Comparison of ENCODE assay signal across 18 mouse cellular contexts in genomic region chr11:55214978-55215377, GRCm38 (mm10). TPM values are rescaled to one million over a fixed set of nuclear protein-coding genes. Genes with fewer than 3 reads are reported as not detected.
DNase-seq lines count a peak whose midpoint lies in the region; ATAC-seq and TF ChIP-seq lines count a peak whose summit lies in the region.
"Had no signal": no experiment of that assay in that cellular context is flagged by ENCODE, and none has a peak within 500 bp of the region (broad histone marks: within the 10 kb centered on the region; RNA-seq: fewer than 3 reads in every experiment).

No protein-coding gene starts in this region.

- TF ChIP-seq POLR2A in heart, adult 2 months (IDR thresholded peaks at IDR 0.05; ENCODE audit: insufficient read depth, low read depth, low read length), result no peak
- TF ChIP-seq POLR2A in lung, adult 2 months (IDR thresholded peaks at IDR 0.05; ENCODE audit: borderline replicate concordance, extremely low read depth, low read depth, low read length), result no peak

- H3K79me2 ChIP-seq in heart, adult 2 months (replicated peaks; ENCODE audit: control insufficient read depth, insufficient read depth, low read length), result no peaks in the 10 kb centered on the region

- no peaks in the 10 kb centered on the region for H3K9me3 ChIP-seq in lung, embryonic 14.5 days (ENCODE audit: low read depth, low read length)
- H3K9me3 ChIP-seq in lung, postnatal 0 days (ENCODE audit: low read length), result no peaks in the 10 kb centered on the region
- H3K9me3 ChIP-seq in midbrain, embryonic 15.5 days, result no peaks in the 10 kb centered on the region
- H3K9me3 ChIP-seq: hindbrain, embryonic 13.5 days; intestine, embryonic 15.5 days; limb, embryonic 10.5 days; midbrain, embryonic 12.5 days had no signal

- H3K27ac ChIP-seq in heart, adult 2 months, result no peak overlapping the region
- no peak overlapping the region for H3K27ac ChIP-seq in lung, embryonic 14.5 days (ENCODE audit: low read depth)
- H3K27ac ChIP-seq in lung, postnatal 0 days (ENCODE audit: low read length), result no peak overlapping the region; the same call in 1 of the 2 replicates
- H3K27ac ChIP-seq in midbrain, embryonic 15.5 days, result no peak overlapping the region
- H3K27ac ChIP-seq: hindbrain, embryonic 13.5 days; intestine, embryonic 15.5 days; limb, embryonic 10.5 days; macrophage; midbrain, embryonic 12.5 days had no signal

- 38% methylated on average over 3 of the region's 3 CpGs for WGBS in heart, adult 2 months
- 70% methylated on average over 3 of the region's 3 CpGs for WGBS in lung, embryonic 14.5 days
- 48% methylated on average over 3 of the region's 3 CpGs for WGBS in lung, adult 2 months
- 49% methylated on average over 3 of the region's 3 CpGs for WGBS in lung, postnatal 0 days
- WGBS in midbrain, embryonic 15.5 days, result 95% methylated on average over 3 of the region's 3 CpGs

- peaks cover 5% of the 10 kb centered on the region for H3K4me1 ChIP-seq in heart, adult 2 months (ENCODE audit: control insufficient read depth, insufficient read depth, low read length)
- H3K4me1 ChIP-seq in lung, embryonic 14.5 days (ENCODE audit: insufficient read depth), result peaks cover 6% of the 10 kb centered on the region; the same call in 1 of the 2 replicates
- H3K4me1 ChIP-seq in lung, adult 2 months (ENCODE audit: control insufficient read depth, insufficient read depth, low read length), result peaks cover 6% of the 10 kb centered on the region; the same call in 1 of the 2 replicates
- no peaks in the 10 kb centered on the region; the same call in 1 of the 2 replicates for H3K4me1 ChIP-seq in lung, postnatal 0 days (ENCODE audit: insufficient read depth, low read depth, low read length)
- no peaks in the 10 kb centered on the region for H3K4me1 ChIP-seq in midbrain, embryonic 15.5 days
- H3K4me1 ChIP-seq: midbrain, embryonic 12.5 days had no signal

- no peak for TF ChIP-seq CTCF in heart, adult 2 months (IDR thresholded peaks at IDR 0.05)
- TF ChIP-seq CTCF in lung, embryonic 14.5 days (IDR thresholded peaks at IDR 0.05; ENCODE audit: low read depth), result no peak
- TF ChIP-seq CTCF in lung, adult 2 months (IDR thresholded peaks at IDR 0.05; ENCODE audit: insufficient read depth, low read length), result no peak
- TF ChIP-seq CTCF in lung, postnatal 0 days (IDR thresholded peaks at IDR 0.05), result no peak

- intact Hi-C loops in heart, adult 2 months (cut with DNase I), result no loop called here

- no peak overlapping the region for H3K4me2 ChIP-seq in lung, embryonic 14.5 days
- no peak overlapping the region for H3K4me2 ChIP-seq in lung, postnatal 0 days (replicated peaks; ENCODE audit: low read depth, low read length)
- no peak overlapping the region for H3K4me2 ChIP-seq in midbrain, embryonic 15.5 days
- H3K4me2 ChIP-seq: hindbrain, embryonic 13.5 days; intestine, embryonic 15.5 days; midbrain, embryonic 12.5 days had no signal

- DNase-seq in heart, adult 9 months (ENCODE audit: low spot score in 2 of 2), result peak; percentile 39 to 48
- DNase-seq in heart, adult 2 months, result no peak
- DNase-seq in lung, embryonic 14.5 days, result peak; percentile 11
- DNase-seq in lung, adult 2 months, result no peak
- DNase-seq in lung, postnatal 0 days (ENCODE audit: low spot score), result peak; percentile 72
- peak; percentile 33 for DNase-seq in yolk sac, embryonic 10.5 days (ENCODE audit: low spot score)
- DNase-seq: cerebellum, adult 11-12 months; cerebellum, postnatal 36 days; forebrain, postnatal 0 days; kidney, postnatal 36 days; right cerebral cortex, postnatal 25 days; thymus, adult 2 months had no signal

- no peaks in the 10 kb centered on the region for H3K27me3 ChIP-seq in heart, adult 2 months (ENCODE audit: control insufficient read depth, insufficient read depth, low read length)
- no peaks in the 10 kb centered on the region for H3K27me3 ChIP-seq in lung, embryonic 14.5 days (ENCODE audit: insufficient read depth, low read length)
- H3K27me3 ChIP-seq in lung, postnatal 0 days (replicated peaks; ENCODE audit: insufficient read depth, low read length), result no peaks in the 10 kb centered on the region
- H3K27me3 ChIP-seq in midbrain, embryonic 15.5 days (replicated peaks), result no peaks in the 10 kb centered on the region
- H3K27me3 ChIP-seq: hindbrain, embryonic 13.5 days; intestine, embryonic 15.5 days; midbrain, embryonic 12.5 days had no signal

- no peak overlapping the region for H3K4me3 ChIP-seq in heart, adult 2 months
- H3K4me3 ChIP-seq in lung, embryonic 14.5 days (ENCODE audit: low read depth, low read length), result no peak overlapping the region
- no peak overlapping the region for H3K4me3 ChIP-seq in lung, adult 2 months (replicated peaks; ENCODE audit: extremely low read depth, low read depth, low read length)
- H3K4me3 ChIP-seq in lung, postnatal 0 days (ENCODE audit: low read depth, low read length), result no peak overlapping the region
- H3K4me3 ChIP-seq in midbrain, embryonic 15.5 days, result no peak overlapping the region
- H3K4me3 ChIP-seq: hindbrain, embryonic 13.5 days; intestine, embryonic 15.5 days; limb, embryonic 10.5 days; midbrain, embryonic 12.5 days had no signal

- ATAC-seq in lung, embryonic 14.5 days (ENCODE audit: insufficient read depth), result no peak
- peak; percentile 78 for ATAC-seq in lung, postnatal 0 days
- no peak for ATAC-seq in midbrain, embryonic 15.5 days (replicated peaks)
- ATAC-seq: forebrain, postnatal 0 days; intestine, embryonic 15.5 days had no signal

- no peak for TF ChIP-seq EP300 in heart, adult 2 months (IDR thresholded peaks at IDR 0.05; ENCODE audit: insufficient read depth, low read depth, low read length)
- TF ChIP-seq EP300 in lung, postnatal 0 days (IDR thresholded peaks at IDR 0.05), result no peak

- 0 out of 2 replicates have a peak, but pooled peaks cover 2% of the 10 kb centered on the region for H3K36me3 ChIP-seq in heart, adult 2 months (ENCODE audit: control insufficient read depth, insufficient read depth, low read length)
- 0 out of 2 replicates have a peak, but pooled peaks cover 4% of the 10 kb centered on the region for H3K36me3 ChIP-seq in lung, embryonic 14.5 days (ENCODE audit: insufficient read depth)
- H3K36me3 ChIP-seq in lung, postnatal 0 days (ENCODE audit: insufficient read depth, low read length), result peaks cover 7% of the 10 kb centered on the region; the same call in 1 of the 2 replicates
- 0 out of 2 replicates have a peak, but pooled peaks cover 8% of the 10 kb centered on the region for H3K36me3 ChIP-seq in midbrain, embryonic 15.5 days (replicated peaks)

- H3K9ac ChIP-seq in heart, adult 2 months (ENCODE audit: low read depth, low read length), result no peak overlapping the region
- H3K9ac ChIP-seq in lung, embryonic 14.5 days, result no peak overlapping the region
- no peak overlapping the region for H3K9ac ChIP-seq in lung, postnatal 0 days (replicated peaks; ENCODE audit: low read depth)
- H3K9ac ChIP-seq in midbrain, embryonic 15.5 days, result no peak overlapping the region
- H3K9ac ChIP-seq: forebrain, postnatal 0 days; hindbrain, embryonic 13.5 days; intestine, embryonic 15.5 days; midbrain, embryonic 12.5 days had no signal

RNA-seq across cellular contexts. Expression of gene Slc36a1, which starts 10.8 kb away (rescaled TPM):
- total RNA-seq in heart, adult 2 months (2021), result 10 to 100 TPM; 11.4 to 13.2 TPM
- 11.4 and 11.9 TPM in 2 replicates for polyA plus RNA-seq in heart, adult 2 months (2012; rRNA removed)
- 1.9 and 2.4 TPM in 2 replicates for polyA plus RNA-seq in lung, embryonic 14.5 days (2014; fragmentation: Nextera tagmentation; extraction: Ambion mirVana)
- 15.6 and 19.4 TPM in 2 replicates for polyA plus RNA-seq in lung, adult 2 months (2012; rRNA removed)
- polyA plus RNA-seq in lung, postnatal 0 days (2015; fragmentation: Nextera tagmentation; extraction: Ambion mirVana), result 1.7 and 1.8 TPM in 2 replicates
- 3.9 and 4.3 TPM in 2 replicates for polyA plus RNA-seq in midbrain, embryonic 15.5 days (2015; fragmentation: Nextera tagmentation; extraction: Ambion mirVana)

RNA-seq across cellular contexts. Expression of gene Slc36a2, which starts 30.1 kb away (rescaled TPM):
- total RNA-seq in heart, adult 2 months (2021), result 10 to 100 TPM; 10.6 to 12.1 TPM
- polyA plus RNA-seq in heart, adult 2 months (2012; rRNA removed), result 70.1 and 80.6 TPM in 2 replicates
- 1.1 and 1.2 TPM in 2 replicates for polyA plus RNA-seq in lung, embryonic 14.5 days (2014; fragmentation: Nextera tagmentation; extraction: Ambion mirVana)
- 75.9 and 90.6 TPM in 2 replicates for polyA plus RNA-seq in lung, adult 2 months (2012; rRNA removed)
- 25.4 and 32.4 TPM in 2 replicates for polyA plus RNA-seq in lung, postnatal 0 days (2015; fragmentation: Nextera tagmentation; extraction: Ambion mirVana)
- 0.24 and 0.28 TPM in 2 replicates for polyA plus RNA-seq in midbrain, embryonic 15.5 days (2015; fragmentation: Nextera tagmentation; extraction: Ambion mirVana)
- polyA plus RNA-seq: macrophage; midbrain, embryonic 12.5 days had no signal

Comparison
In these comparisons a context has a peak if more than half of its experiments do, and no peak if none do; other contexts are left out.
1. DNase-seq: peak in heart, adult 9 months (2 of 2), lung, embryonic 14.5 days (single experiment), lung, postnatal 0 days (single experiment) and yolk sac, embryonic 10.5 days (single experiment); none in heart, adult 2 months (0 of 2) and lung, adult 2 months (single experiment).
2. RNA of gene Slc36a2, which starts 30.1 kb away (polyA plus RNA-seq): 75.9 to 90.6 TPM in lung, adult 2 months, 70.1 to 80.6 TPM in heart, adult 2 months and 25.4 to 32.4 TPM in lung, postnatal 0 days; 1.1 to 1.2 TPM in lung, embryonic 14.5 days and 0.24 to 0.28 TPM in midbrain, embryonic 15.5 days; every median in the first group is over 10 times any median in the second.